Mouse (Mus musculus) layer of hippocampus, postnatal 25 days (tissue): ENCODE results near the gene Gm45521. TPM values are rescaled to one million over a fixed set of nuclear protein-coding genes. Genes with fewer than 3 reads are reported as not detected.
"Not testable (repeated sequence)": the region's sequence is repeated elsewhere in the genome, so short reads cannot be mapped to it uniquely, and the experiment has no call there.

ENCODE experiments used
- DNase-seq, 2 experiments: peaks; one replicate each; pipeline ENCODE4 v3.0.0; 2022; ENCODE audit warnings: mixed read lengths in 2 of 2, low spot score in 1 of 2; ENCODE audit errors: extremely low spot score in 1 of 2
- total RNA-seq, 2 experiments: library from RNA; stranded (reverse); gene quantifications; 2 replicates each; pipeline ENCODE4 v1.2.3; 2021

Gene Gm45521
- total RNA-seq, 2 experiments from 2014 or later = not detected

GRCm38 (mm10) chr14:7997255-7997696, 40.2 kb downstream of the Gm45521 start:
- DNase-seq = peak; percentile 88 to 96

- DNase-seq = no peak
Measured at GRCm38 (mm10) chr14:7999030-7999429, 41.9 kb downstream of the Gm45521 start.

DNA sequence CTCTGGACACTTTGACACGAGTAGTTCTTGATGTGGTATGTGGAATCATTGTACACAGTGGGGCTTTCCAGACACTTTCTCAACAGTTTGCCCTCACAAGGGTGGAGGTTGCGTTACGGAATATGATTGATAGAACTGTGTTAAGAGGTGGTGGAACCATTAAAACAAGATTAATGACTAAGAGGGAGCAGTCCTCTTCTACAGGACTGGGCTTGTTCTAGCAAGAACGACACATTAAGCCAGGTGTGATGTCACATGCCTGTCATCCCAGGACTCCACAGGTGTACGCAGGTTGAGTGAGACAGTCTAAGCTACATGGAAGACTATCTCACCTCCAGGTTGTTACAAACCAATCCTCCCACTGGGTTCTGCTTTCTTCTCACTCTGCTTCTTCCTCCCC, 42.3 kb downstream of the Gm45521 start:
- DNase-seq = no peak

- no peak for DNase-seq
Measured at GRCm38 (mm10) chr14:8000247-8000646, 43.2 kb downstream of the Gm45521 start.

GRCm38 (mm10) chr14:8000831-8001685, 44.0 kb downstream of the Gm45521 start:
- DNase-seq = peak in 1 of 2 experiments; percentile 27

GRCm38 (mm10) chr14:8002432-8003092, 45.5 kb downstream of the Gm45521 start, which contains the start of gene Abhd6:
Gene Abhd6 (plus strand): TSS chr14:8002902.
- DNase-seq = peak; percentile 82 to 83

DNA sequence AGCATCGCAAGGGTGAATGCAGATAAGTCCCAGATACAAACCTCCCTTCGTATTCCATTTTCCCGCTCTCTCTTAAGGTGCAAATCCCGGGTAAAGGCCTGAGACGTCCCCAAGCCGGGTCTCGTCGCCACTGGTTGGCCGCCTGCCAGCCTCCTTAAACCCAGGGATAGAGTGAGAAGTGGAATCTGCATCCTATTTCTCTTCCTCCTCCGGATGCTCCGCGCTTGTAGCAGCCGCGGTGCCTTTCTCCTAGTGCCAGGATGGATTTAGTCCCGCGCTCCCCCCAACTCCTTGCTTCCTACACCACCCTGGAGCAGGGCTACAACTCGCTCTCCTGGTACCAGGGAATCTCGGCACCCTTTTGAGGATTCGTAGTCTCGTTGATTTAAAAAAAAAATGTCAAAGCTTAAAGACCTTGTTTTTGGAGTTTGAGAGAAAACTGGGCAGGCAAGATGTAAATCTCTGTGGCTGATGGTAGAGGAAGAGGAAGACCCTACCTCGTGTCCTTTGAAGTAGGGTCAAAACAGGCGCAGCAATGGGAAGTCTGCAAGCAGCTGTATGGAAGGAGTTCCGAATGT, 46.1 kb downstream of the Gm45521 start:
- DNase-seq = peak; percentile 24 to 61

GRCm38 (mm10) chr14:8003727-8004670, 46.9 kb downstream of the Gm45521 start:
- no peak for DNase-seq

GRCm38 (mm10) chr14:8006061-8006460, 49.0 kb downstream of the Gm45521 start:
- DNase-seq = not testable (repeated sequence)

DNA sequence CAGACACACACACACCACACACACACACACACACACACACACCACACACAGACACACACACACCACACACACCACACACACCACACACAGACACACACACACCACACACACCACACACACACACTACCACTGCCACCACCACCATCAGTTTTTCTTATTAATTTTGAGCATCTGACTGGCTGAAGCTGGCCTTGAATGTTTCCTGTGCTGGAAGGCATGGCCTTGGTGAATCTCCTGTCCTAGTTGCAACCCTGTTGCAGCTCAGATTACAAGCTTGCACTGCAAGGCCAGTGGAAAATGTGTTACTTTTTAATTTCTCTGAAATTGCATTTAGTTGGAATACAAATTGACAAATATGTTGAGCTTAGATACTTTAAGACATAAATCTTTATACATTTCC, 50.0 kb downstream of the Gm45521 start:
- no peak for DNase-seq

- DNase-seq = no peak
Measured at GRCm38 (mm10) chr14:8007486-8007885, 50.4 kb downstream of the Gm45521 start.

GRCm38 (mm10) chr14:8007923-8008322, 50.8 kb downstream of the Gm45521 start:
- no peak for DNase-seq

Other genes starting within 250 kb of the Gm45521 start
- gene Gm26661, start 165.7 kb upstream of the Gm45521 start, total RNA-seq = not detected
- 10 to 100 TPM; 37.2 to 68.2 TPM for gene Flnb, start 139.3 kb upstream of the Gm45521 start, total RNA-seq
- gene Dnase1l3, start 37.3 kb downstream of the Gm45521 start, total RNA-seq = under 1 TPM in 1 of 2 experiments, not detected in 1; 0.07 TPM
- 10 to 100 TPM; 70.1 to 78.5 TPM for gene Abhd6, start 45.6 kb downstream of the Gm45521 start, total RNA-seq
- 10 to 100 TPM; 27.0 to 29.2 TPM for gene Rpp14, start 123.1 kb downstream of the Gm45521 start, total RNA-seq
- gene Pxk, start 140.9 kb downstream of the Gm45521 start, total RNA-seq = 10 to 100 TPM; 25.4 to 25.6 TPM
- 100 to 1,000 TPM; 184 to 202 TPM for gene Pdhb, start 215.7 kb downstream of the Gm45521 start, total RNA-seq